Mouse (Mus musculus) MEL (cell line): ENCODE data around the gene Car2. TPM values are rescaled to one million over a fixed set of nuclear protein-coding genes. Genes with fewer than 3 reads are reported as not detected.

Experiments
- DNase-seq: peaks from one replicate; pipeline ENCODE4 v3.0.0; 2011; ENCODE audit warnings: low read depth, low spot score
- H3K27ac ChIP-seq: 2 replicates; pipeline ENCODE4 v1.5.1; 2012; ENCODE audit warnings: low read depth, mild to moderate bottlenecking, control low read depth, low read length, moderate library complexity; ENCODE audit not compliant: control insufficient read depth
- H3K27me3 ChIP-seq, 2 experiments: fragments of 150-350 bp in 1 of 2; sonication (generic) in 1 of 2; 2 replicates each; pipeline ENCODE4 v1.6.1; 2012; ENCODE audit warnings: low read length in 2 of 2, mild to moderate bottlenecking in 2 of 2, improper control_type of control experiment in 1 of 2, moderate library complexity in 1 of 2; ENCODE audit not compliant: insufficient read depth in 2 of 2, control insufficient read depth in 1 of 2
- H3K36me3 ChIP-seq, 2 experiments: 2 replicates each; pipeline ENCODE4 v1.6.1; 2012 to 2014; ENCODE audit warnings: low read length in 2 of 2, improper control_type of control experiment in 1 of 2, inconsistent platforms in 1 of 2, mild to moderate bottlenecking in 1 of 2; ENCODE audit not compliant: insufficient read depth in 2 of 2, control insufficient read depth in 1 of 2
- H3K4me1 ChIP-seq, 2 experiments: fragments of 150-350 bp in 1 of 2; sonication (generic) in 1 of 2; 2 replicates each; pipeline ENCODE4 v1.6.1; 2012; ENCODE audit warnings: low read length in 2 of 2, improper control_type of control experiment in 1 of 2, mild to moderate bottlenecking in 1 of 2; ENCODE audit not compliant: insufficient read depth in 2 of 2, control insufficient read depth in 1 of 2
- H3K4me3 ChIP-seq, 2 experiments: fragments of 150-350 bp in 1 of 2; sonication (generic) in 1 of 2; 2 replicates each; pipeline ENCODE4 v1.5.1; 2012; ENCODE audit warnings: low read depth in 2 of 2, low read length in 2 of 2, mild to moderate bottlenecking in 2 of 2, moderate library complexity in 2 of 2, control low read depth in 1 of 2, improper control_type of control experiment in 1 of 2; ENCODE audit not compliant: control insufficient read depth in 1 of 2, insufficient read depth in 1 of 2
- H3K79me2 ChIP-seq: 2 replicates; pipeline ENCODE4 v1.6.1; 2012; ENCODE audit warnings: mild to moderate bottlenecking, low read length, moderate library complexity; ENCODE audit not compliant: control insufficient read depth, poor library complexity, insufficient read depth
- H3K9ac ChIP-seq: 2 replicates; pipeline ENCODE4 v1.6.1; 2012; ENCODE audit warnings: low read depth, mild to moderate bottlenecking, control low read depth, low read length, moderate library complexity; ENCODE audit not compliant: control insufficient read depth, poor library complexity, severe bottlenecking
- H3K9me3 ChIP-seq: fragments of 150-350 bp; sonication (generic); replicated peaks from 2 replicates; pipeline ENCODE4 v1.6.1; 2012; ENCODE audit warnings: mild to moderate bottlenecking, low read length, improper control_type of control experiment, moderate library complexity; ENCODE audit not compliant: insufficient read depth
- GABPA ChIP-seq: IDR thresholded peaks from 2 replicates; pipeline ENCODE4 v1.6.1; 2012; ENCODE audit warnings: low read depth, mild to moderate bottlenecking, inconsistent platforms, low read length, improper control_type of control experiment, moderate library complexity
- GATA1 ChIP-seq: IDR thresholded peaks from 2 replicates; pipeline ENCODE4 v1.6.1; 2011; ENCODE audit warnings: low read depth, low read length, improper control_type of control experiment
- HCFC1 ChIP-seq: IDR thresholded peaks from 2 replicates; pipeline ENCODE4 v1.6.1; 2012; ENCODE audit warnings: low read depth, mild to moderate bottlenecking, inconsistent platforms, low read length, improper control_type of control experiment, moderate library complexity
- KAT2A ChIP-seq: conservative IDR thresholded peaks from 2 replicates; pipeline ENCODE4 v1.6.1; 2012; ENCODE audit warnings: low read depth, low read length, improper control_type of control experiment, inconsistent platforms
- MAFK ChIP-seq: IDR thresholded peaks from 2 replicates; pipeline ENCODE4 v1.6.1; 2011; ENCODE audit warnings: low read depth, mild to moderate bottlenecking, low read length, improper control_type of control experiment, borderline replicate concordance
- MAX ChIP-seq: IDR thresholded peaks from 2 replicates; pipeline ENCODE4 v1.6.1; 2011; ENCODE audit warnings: low read length, improper control_type of control experiment
- MAZ ChIP-seq: IDR thresholded peaks from 2 replicates; pipeline ENCODE4 v1.6.1; 2012; ENCODE audit warnings: low read depth, mild to moderate bottlenecking, inconsistent platforms, low read length, improper control_type of control experiment
- MXI1 ChIP-seq: IDR thresholded peaks from 2 replicates; pipeline ENCODE4 v1.6.1; 2011; ENCODE audit warnings: mild to moderate bottlenecking, low read depth, low read length, improper control_type of control experiment
- MYB ChIP-seq: IDR thresholded peaks from 2 replicates; pipeline ENCODE4 v1.6.1; 2011; ENCODE audit warnings: mild to moderate bottlenecking, low read depth, low read length, improper control_type of control experiment
- NELFE ChIP-seq: IDR thresholded peaks from 2 replicates; pipeline ENCODE4 v1.6.1; 2011; ENCODE audit warnings: low read depth, low read length, improper control_type of control experiment
- NRF1 ChIP-seq: IDR thresholded peaks from 2 replicates; pipeline ENCODE4 v1.6.1; 2014; ENCODE audit warnings: low read depth, mild to moderate bottlenecking, inconsistent platforms, low read length, improper control_type of control experiment, moderate library complexity; ENCODE audit not compliant: poor library complexity, insufficient read depth, severe bottlenecking
- POLR2A ChIP-seq, 2 experiments: IDR thresholded peaks; 2 replicates each; pipeline ENCODE4 v1.6.1; 2011 to 2012; ENCODE audit warnings: low read length in 2 of 2, mild to moderate bottlenecking in 2 of 2, control low read depth in 1 of 2, improper control_type of control experiment in 1 of 2, low read depth in 1 of 2, moderate library complexity in 1 of 2; ENCODE audit not compliant: control insufficient read depth in 1 of 2, insufficient read depth in 1 of 2, poor library complexity in 1 of 2
- RCOR1 ChIP-seq: IDR thresholded peaks from 2 replicates; pipeline ENCODE4 v1.6.1; 2012; ENCODE audit warnings: low read depth, mild to moderate bottlenecking, inconsistent platforms, low read length, improper control_type of control experiment
- SIN3A ChIP-seq: IDR thresholded peaks from 2 replicates; pipeline ENCODE4 v1.6.1; 2012; ENCODE audit warnings: low read length, improper control_type of control experiment, inconsistent platforms
- TCF12 ChIP-seq: IDR thresholded peaks from 2 replicates; pipeline ENCODE4 v1.6.1; 2014; ENCODE audit warnings: low read depth, mild to moderate bottlenecking, inconsistent platforms, low read length, improper control_type of control experiment, moderate library complexity
- USF1 ChIP-seq: IDR thresholded peaks from 2 replicates; pipeline ENCODE4 v1.6.1; 2014; ENCODE audit warnings: low read depth, mild to moderate bottlenecking, inconsistent platforms, low read length, improper control_type of control experiment, moderate library complexity
- ZC3H11A ChIP-seq: IDR thresholded peaks from 2 replicates; pipeline ENCODE4 v1.6.1; 2012; ENCODE audit warnings: low read depth, mild to moderate bottlenecking, inconsistent platforms, low read length, improper control_type of control experiment
- ZKSCAN1 ChIP-seq: IDR thresholded peaks from 2 replicates; pipeline ENCODE4 v1.6.1; 2012; ENCODE audit warnings: low read depth, mild to moderate bottlenecking, inconsistent platforms, low read length, improper control_type of control experiment, moderate library complexity
- ZNF384 ChIP-seq: IDR thresholded peaks from 2 replicates; pipeline ENCODE4 v1.6.1; 2012; ENCODE audit warnings: low read depth, mild to moderate bottlenecking, inconsistent platforms, low read length, improper control_type of control experiment
- polyA plus RNA-seq, 2 experiments: library from polyadenylated mRNA; stranded (reverse) in 1 of 2; unstranded in 1 of 2; fragments of >175 nt in 1 of 2; fragments of >200 nt in 1 of 2; gene quantifications; 2 replicates each; pipeline versions ENCODE4 v1.2.1 to v1.2.4; 2012; ENCODE audit warnings: low replicate concordance in 2 of 2, low read depth in 1 of 2; ENCODE audit not compliant: insufficient read length in 2 of 2, insufficient read depth in 1 of 2, missing spikeins in 1 of 2
- total RNA-seq: library from RNA; depleted of rRNA; stranded (reverse); fragments of 300-350 nt; gene quantifications from 2 replicates; pipeline ENCODE4 v1.2.3, GENCODE M21; 2012

Car2 gene
- total and polyA plus RNA-seq, 3 experiments = 109 to 397 (median 369) TPM

DNA sequence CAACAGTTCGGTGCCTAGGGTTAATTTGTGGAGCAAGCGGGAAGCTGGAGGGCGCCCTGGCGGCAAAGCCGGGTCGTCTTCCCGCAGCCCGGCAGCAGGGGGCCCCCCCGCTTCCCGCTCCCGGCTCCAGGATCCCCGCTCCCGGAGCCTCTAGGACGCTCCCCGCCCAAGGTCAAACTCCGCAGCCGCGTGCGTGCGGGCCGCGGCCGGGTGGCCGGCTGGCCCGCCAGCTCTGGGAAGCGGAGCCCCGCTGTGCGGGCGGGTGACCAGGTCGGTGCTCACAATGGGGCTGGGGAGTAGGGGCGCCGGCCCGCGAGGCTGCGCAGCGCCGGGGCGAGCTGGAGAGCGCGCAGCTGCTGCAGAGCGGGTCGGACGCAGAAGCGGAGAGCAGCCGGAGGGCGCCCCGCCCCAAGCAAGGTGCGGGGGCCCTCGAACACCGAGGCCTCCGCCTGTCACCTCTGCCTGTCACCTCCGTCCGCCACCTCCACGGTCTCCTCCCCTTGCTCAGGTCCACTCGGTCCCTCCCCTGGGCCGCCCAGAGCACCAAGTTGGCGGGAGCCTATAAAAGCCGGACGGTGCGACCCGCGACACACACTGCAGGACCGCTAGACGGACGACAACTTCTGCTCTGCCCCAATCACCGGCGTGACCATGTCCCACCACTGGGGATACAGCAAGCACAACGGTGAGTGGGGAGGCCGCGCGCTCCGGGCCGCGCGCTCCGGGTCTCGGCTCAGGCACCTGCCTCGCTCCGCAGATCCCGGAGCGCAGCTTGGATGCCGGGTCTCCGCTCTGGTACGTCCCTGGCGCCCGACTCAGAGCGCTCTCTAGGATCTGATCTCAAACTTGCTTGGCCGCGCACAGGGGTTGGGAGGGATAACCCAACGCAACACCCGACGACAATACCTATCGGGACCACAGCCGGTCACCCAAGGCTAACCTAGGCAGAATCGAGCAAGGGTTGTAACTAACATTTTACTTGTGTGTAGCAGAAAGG lies at the start of gene Car2 (continued):
- TF ChIP-seq USF1 (no peak), ZC3H11A (no peak), ZKSCAN1 (no peak), GABPA (no peak), SIN3A (no peak; the same call in none of the 2 replicates), MXI1 (no peak; the same call in 1 of the 2 replicates)

DNA sequence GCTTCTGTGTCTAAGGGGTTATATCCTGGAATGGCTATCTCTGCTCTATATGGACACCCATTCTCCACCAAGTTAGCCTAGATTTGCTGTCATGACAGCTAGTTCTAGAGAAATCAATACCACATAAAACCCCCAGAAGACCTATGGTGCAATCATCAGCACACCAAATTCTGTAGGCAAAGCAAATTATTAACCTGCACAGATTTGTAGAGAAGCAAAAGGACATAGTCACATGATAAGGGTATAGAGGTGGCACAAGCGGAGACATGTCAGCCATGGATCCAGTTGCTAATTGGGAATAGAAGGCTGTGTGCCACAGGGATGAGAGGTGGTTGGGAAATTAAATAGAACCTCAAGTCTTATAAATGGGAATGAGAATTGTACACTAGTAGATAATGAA lies 47.1 kb upstream of the Car2 start:
- no peaks in the 10 kb centered on the region for H3K36me3 ChIP-seq
- H3K27me3 ChIP-seq = no peaks in the 10 kb centered on the region
- no peak overlapping the region for H3K4me3 ChIP-seq
- DNase-seq = no peak
- TF ChIP-seq ZNF384 (no peak), HCFC1 (no peak), NELFE (no peak), POLR2A (IDR thresholded peaks at IDR 0.05; ENCODE audit: control insufficient read depth in 1 of 2, insufficient read depth in 1 of 2, low read depth in 1 of 2, low read length in 2 of 2, poor library complexity in 1 of 2) (no peak), USF1 (no peak), TCF12 (no peak), RCOR1 (no peak), MAZ (no peak), MAX (no peak), KAT2A (no peak), MYB (no peak), GATA1 (no peak), NRF1 (no peak), MAFK (no peak)
- no peak overlapping the region for H3K9ac ChIP-seq
- peaks cover 0 to 3% of the 10 kb centered on the region in 2 experiments; a peak in 2 of 4 replicates for H3K4me1 ChIP-seq
- H3K79me2 ChIP-seq = no peaks in the 10 kb centered on the region
- H3K9me3 ChIP-seq = no peaks in the 10 kb centered on the region
- H3K27ac ChIP-seq = no peak overlapping the region
